Mouse (Mus musculus) embryonic facial prominence, embryonic 14.5 days (tissue): Measurements from ENCODE around the gene Rad9b. TPM values are rescaled to one million over a fixed set of nuclear protein-coding genes. Genes with fewer than 3 reads are reported as not detected.
A peak's percentile ranks its signal among the peaks of the same experiment; 100 is the strongest.

Source experiments
- ATAC-seq: fragments of 200-750 bp; cut with Nextera tagmentation; 2 replicates; pipeline ENCODE4 v1.8.0; 2017; ENCODE audit warnings: low read depth, moderate number of reproducible peaks, moderate TSS enrichment
- DNase-seq: peaks from one replicate; pipeline ENCODE4 v3.0.0-alpha.2; 2015; ENCODE audit warnings: low spot score
- H3K27ac ChIP-seq: fragments of 300-500 bp; sonication (generic); replicated peaks from 2 replicates; pipeline ENCODE4 v1.5.1; 2014; ENCODE audit warnings: low read depth, mild to moderate bottlenecking, low read length, moderate library complexity
- H3K27me3 ChIP-seq: fragments of 300-500 bp; sonication (generic); replicated peaks from 2 replicates; pipeline ENCODE4 v1.6.1; 2014; ENCODE audit warnings: low read length; ENCODE audit not compliant: control insufficient read depth, insufficient read depth
- H3K36me3 ChIP-seq: fragments of 300-500 bp; sonication (generic); 2 replicates; pipeline ENCODE4 v1.6.1; 2014; ENCODE audit warnings: low read length, mixed read lengths; ENCODE audit not compliant: control insufficient read depth, insufficient read depth
- H3K4me1 ChIP-seq: fragments of 300-500 bp; sonication (generic); 2 replicates; pipeline ENCODE4 v1.6.1; 2014; ENCODE audit warnings: antibody characterized with exemption, low read length; ENCODE audit not compliant: control insufficient read depth, insufficient read depth
- H3K4me2 ChIP-seq: fragments of 300-500 bp; sonication (generic); 2 replicates; pipeline ENCODE4 v1.6.1; 2014; ENCODE audit warnings: low read depth, mild to moderate bottlenecking, low read length, moderate library complexity, mixed read lengths
- H3K4me3 ChIP-seq: fragments of 300-500 bp; sonication (generic); 2 replicates; pipeline ENCODE4 v1.5.1; 2014; ENCODE audit warnings: low read depth, mild to moderate bottlenecking, low read length
- H3K9ac ChIP-seq: fragments of 300-500 bp; sonication (generic); 2 replicates; pipeline ENCODE4 v1.6.1; 2014; ENCODE audit warnings: low read depth, mild to moderate bottlenecking, low read length, moderate library complexity, mixed read lengths
- H3K9me3 ChIP-seq: fragments of 300-500 bp; sonication (generic); 2 replicates; pipeline ENCODE4 v1.6.1; 2016; ENCODE audit warnings: low read length; ENCODE audit not compliant: control insufficient read depth
- WGBS: fragments of 180-500 bp; shearing (Covaris S2); extraction: QIAGEN DNeasy Blood & Tissue Kit; methylation state at CpG from one replicate; pipeline ENCODE4 v1.1.7; 2014; 5-methylcytosine and 5-hydroxymethylcytosine counted together
- polyA plus RNA-seq: library from polyadenylated mRNA; unstranded; fragments of >200 nt; fragmentation: Nextera tagmentation; extraction: Ambion mirVana; gene quantifications from 2 replicates; pipeline ENCODE4 v1.2.1, GENCODE M21; 2014

The Rad9b gene
- polyA plus RNA-seq, 1 experiment from 2014 or later = 8.0 TPM

DNA sequence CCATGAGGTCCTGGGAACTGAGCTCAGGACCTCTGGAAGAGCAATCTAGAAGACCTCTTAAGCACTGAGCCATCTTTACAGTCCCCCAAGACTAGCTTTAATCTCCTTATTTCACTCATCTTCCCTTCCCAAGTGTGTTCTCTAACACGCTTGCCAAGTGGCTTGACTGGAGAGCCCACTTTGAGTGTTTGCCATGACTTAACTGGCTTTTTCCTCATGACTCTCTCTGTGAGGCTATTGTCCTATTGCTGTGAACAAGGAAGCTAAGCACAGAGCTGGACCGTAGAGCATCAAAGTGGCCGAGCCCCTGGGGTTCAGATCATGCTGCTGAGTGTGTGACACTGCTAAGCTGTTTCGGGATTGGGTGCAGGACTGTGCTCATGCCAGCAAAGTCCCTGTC is 41.7 kb downstream of the Rad9b start:
- Histone ChIP-seq H3K4me2 (no peak overlapping the region), H3K4me1 (no peaks in the 10 kb centered on the region; the same call in 1 of the 2 replicates), H3K9ac (no peak overlapping the region), H3K36me3 (peaks cover 49% of the 10 kb centered on the region), H3K9me3 (no peaks in the 10 kb centered on the region), H3K4me3 (no peak overlapping the region), H3K27ac (no peak overlapping the region), H3K27me3 (no peaks in the 10 kb centered on the region)
- no peak for ATAC-seq
- WGBS = 93% methylated on average over 4 of the region's 4 CpGs
- DNase-seq = no peak

DNA sequence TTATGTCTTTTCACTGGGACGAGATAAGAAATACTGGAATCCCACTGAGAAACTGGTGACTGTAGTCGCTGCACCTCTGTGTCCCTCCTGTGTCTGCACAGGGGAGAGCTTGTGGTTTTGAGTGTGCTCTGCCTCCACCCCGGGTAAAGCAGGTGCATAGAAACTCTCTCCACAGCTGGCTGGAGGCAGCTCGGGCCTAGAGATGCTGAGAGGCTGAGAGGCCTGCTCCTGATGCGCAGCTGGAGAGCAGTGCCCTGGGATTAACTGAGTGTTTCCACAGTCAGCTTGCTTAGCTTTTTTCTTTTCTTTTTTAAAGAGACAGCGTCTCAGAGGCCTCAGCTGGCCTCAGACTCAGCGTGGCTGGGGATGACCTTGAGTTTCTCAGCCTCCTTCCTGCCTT is 42.3 kb downstream of the Rad9b start:
- no peak overlapping the region for H3K4me3 ChIP-seq
- H3K4me1 ChIP-seq = no peaks in the 10 kb centered on the region; the same call in 1 of the 2 replicates
- H3K9me3 ChIP-seq = no peaks in the 10 kb centered on the region
- H3K9ac ChIP-seq = no peak overlapping the region
- H3K36me3 ChIP-seq = peaks cover 49% of the 10 kb centered on the region
- WGBS = 71% methylated on average over 7 of the region's 7 CpGs
- no peaks in the 10 kb centered on the region for H3K27me3 ChIP-seq
- no peak overlapping the region for H3K4me2 ChIP-seq
- no peak overlapping the region for H3K27ac ChIP-seq
- DNase-seq = peak; percentile 34
- ATAC-seq = no peak

DNA sequence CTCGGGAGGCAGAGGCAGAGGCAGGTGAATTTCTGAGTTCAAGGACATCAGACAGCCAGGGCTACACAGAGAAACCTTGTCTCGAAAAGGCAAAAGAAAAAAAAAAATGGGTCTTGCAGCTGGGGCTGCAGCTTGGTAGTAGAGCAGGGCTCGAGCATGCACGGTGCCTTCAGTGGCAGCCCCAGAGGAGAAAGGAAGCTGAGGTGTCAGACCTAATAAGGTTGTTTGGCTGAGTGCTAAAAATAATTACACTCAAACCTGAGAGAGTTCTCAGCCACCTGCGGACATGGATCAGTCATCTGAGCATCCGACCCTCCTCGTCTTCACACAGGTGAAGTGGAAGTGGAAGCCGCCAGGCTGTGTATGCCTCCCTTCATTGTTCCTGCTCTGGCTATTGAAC is 43.3 kb downstream of the Rad9b start:
- Histone ChIP-seq H3K4me3 (no peak overlapping the region), H3K27ac (no peak overlapping the region), H3K27me3 (no peaks in the 10 kb centered on the region), H3K9ac (no peak overlapping the region), H3K9me3 (no peaks in the 10 kb centered on the region), H3K4me2 (no peak overlapping the region), H3K36me3 (peaks cover 47% of the 10 kb centered on the region), H3K4me1 (no peaks in the 10 kb centered on the region; the same call in 1 of the 2 replicates)
- 0 out of 2 replicates have a peak, but pooled peaks have one; percentile 20 for ATAC-seq
- DNase-seq = peak; percentile 9
- 83% methylated on average over 8 of the region's 8 CpGs for WGBS

DNA sequence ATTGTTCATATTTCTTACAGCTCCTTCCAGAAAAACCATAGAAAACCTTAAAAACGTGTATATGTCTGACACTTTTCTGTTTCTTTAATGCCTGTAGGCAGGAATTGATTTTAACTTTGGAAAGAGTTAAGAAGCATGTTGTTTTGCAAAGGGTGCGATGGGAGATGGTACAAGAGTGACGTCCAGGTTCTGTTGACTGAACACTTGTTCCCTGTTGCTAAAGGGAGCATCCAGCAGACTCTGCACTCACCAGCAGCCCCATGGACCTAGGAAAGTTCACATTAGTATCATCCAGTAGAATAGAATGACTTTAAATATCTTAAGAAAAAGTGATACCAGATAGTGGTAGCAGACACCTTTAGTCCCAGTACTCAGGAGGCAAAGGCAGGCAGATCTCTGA is 47.5 kb downstream of the Rad9b start:
- Histone ChIP-seq H3K27me3 (no peaks in the 10 kb centered on the region), H3K4me1 (peaks cover 31% of the 10 kb centered on the region), H3K36me3 (peaks cover 18% of the 10 kb centered on the region), H3K27ac (no peak overlapping the region), H3K9ac (no peak overlapping the region), H3K9me3 (no peaks in the 10 kb centered on the region), H3K4me2 (no peak overlapping the region), H3K4me3 (no peak overlapping the region)
- DNase-seq (no peak), ATAC-seq (no peak)
- 85% methylated on average over 3 of the region's 3 CpGs for WGBS

DNA sequence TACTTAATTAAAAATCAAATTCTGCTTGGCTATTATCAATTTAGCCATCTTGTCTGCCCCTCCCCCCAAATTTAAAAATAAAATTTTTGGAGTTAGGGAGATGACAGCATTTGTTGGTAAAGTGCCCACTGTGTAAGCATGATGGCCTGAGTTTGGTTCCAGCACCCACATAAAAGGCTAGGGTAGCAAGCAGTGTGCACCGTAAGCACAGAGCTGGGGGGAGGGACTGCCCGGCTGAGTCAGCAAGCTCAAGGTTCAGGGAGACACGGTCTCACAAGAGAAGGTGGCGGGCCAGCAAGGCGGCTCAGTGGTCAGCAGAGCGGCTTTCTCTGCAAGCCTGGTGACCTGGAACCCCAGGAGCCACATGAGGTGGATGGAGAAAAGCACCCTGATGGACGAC is 48.6 kb downstream of the Rad9b start:
- no peak for DNase-seq
- WGBS = 93% methylated on average over 7 of the region's 7 CpGs
- Histone ChIP-seq H3K36me3 (peaks cover 14% of the 10 kb centered on the region), H3K27ac (no peak overlapping the region), H3K27me3 (no peaks in the 10 kb centered on the region), H3K4me2 (no peak overlapping the region), H3K9me3 (no peaks in the 10 kb centered on the region), H3K4me3 (no peak overlapping the region), H3K9ac (no peak overlapping the region), H3K4me1 (peaks cover 31% of the 10 kb centered on the region)
- ATAC-seq = no peak

DNA sequence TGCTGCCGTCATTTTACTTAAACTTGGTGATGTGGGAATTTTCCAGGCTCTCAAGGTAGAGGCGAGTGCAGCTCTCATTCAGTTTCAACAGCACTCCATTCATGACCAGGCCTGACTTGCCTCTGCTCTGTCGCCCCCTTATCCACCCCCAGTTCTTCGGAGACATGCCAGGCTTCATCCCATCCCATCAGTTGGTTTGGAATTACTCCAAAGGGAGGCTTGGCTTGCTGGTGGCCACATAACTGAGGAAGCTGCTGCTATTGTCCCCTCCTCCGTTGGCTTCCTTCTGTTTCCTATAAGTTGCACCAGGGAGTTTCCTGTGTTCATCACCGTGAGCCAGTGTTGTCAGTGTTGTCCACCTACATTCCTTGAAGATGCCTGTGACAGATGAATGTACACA is 49.5 kb downstream of the Rad9b start:
- H3K4me1 ChIP-seq = peaks cover 37% of the 10 kb centered on the region
- H3K27me3 ChIP-seq = no peaks in the 10 kb centered on the region
- ATAC-seq (no peak), DNase-seq (no peak)
- H3K27ac ChIP-seq = peak overlapping the region; percentile 66
- no peak overlapping the region for H3K9ac ChIP-seq
- H3K4me3 ChIP-seq = no peak overlapping the region
- WGBS = 60% methylated on average over 6 of the region's 6 CpGs
- no peak overlapping the region for H3K4me2 ChIP-seq
- H3K9me3 ChIP-seq = no peaks in the 10 kb centered on the region
- peaks cover 12% of the 10 kb centered on the region for H3K36me3 ChIP-seq

DNA sequence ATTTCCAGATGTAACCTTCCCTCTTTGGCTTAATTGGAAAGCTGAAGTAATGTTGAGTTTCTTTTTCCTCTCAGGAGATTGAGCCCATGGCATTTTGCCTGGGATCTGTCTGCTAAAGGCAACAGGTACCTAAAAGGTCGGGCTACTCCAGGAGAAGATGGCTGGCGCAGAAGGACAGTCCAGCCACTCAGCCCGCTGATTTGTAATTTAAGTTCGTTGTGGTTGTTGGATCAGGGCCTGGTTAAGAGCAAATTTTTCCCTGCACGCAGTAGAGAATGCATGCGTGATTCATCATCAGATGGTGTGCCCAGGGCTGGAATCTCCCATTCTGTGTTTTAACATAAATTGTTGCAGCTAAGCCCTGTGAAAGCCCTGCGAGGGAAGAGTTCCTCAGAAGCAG is 50.1 kb downstream of the Rad9b start:
- peak; percentile 58 for DNase-seq
- WGBS = 51% methylated on average over 7 of the region's 7 CpGs
- Histone ChIP-seq H3K9ac (no peak overlapping the region), H3K27me3 (no peaks in the 10 kb centered on the region), H3K4me1 (peaks cover 37% of the 10 kb centered on the region), H3K4me3 (no peak overlapping the region), H3K27ac (peak overlapping the region; percentile 66), H3K9me3 (no peaks in the 10 kb centered on the region), H3K36me3 (peaks cover 9% of the 10 kb centered on the region; the same call in 1 of the 2 replicates), H3K4me2 (no peak overlapping the region)
- ATAC-seq = no peak

DNA sequence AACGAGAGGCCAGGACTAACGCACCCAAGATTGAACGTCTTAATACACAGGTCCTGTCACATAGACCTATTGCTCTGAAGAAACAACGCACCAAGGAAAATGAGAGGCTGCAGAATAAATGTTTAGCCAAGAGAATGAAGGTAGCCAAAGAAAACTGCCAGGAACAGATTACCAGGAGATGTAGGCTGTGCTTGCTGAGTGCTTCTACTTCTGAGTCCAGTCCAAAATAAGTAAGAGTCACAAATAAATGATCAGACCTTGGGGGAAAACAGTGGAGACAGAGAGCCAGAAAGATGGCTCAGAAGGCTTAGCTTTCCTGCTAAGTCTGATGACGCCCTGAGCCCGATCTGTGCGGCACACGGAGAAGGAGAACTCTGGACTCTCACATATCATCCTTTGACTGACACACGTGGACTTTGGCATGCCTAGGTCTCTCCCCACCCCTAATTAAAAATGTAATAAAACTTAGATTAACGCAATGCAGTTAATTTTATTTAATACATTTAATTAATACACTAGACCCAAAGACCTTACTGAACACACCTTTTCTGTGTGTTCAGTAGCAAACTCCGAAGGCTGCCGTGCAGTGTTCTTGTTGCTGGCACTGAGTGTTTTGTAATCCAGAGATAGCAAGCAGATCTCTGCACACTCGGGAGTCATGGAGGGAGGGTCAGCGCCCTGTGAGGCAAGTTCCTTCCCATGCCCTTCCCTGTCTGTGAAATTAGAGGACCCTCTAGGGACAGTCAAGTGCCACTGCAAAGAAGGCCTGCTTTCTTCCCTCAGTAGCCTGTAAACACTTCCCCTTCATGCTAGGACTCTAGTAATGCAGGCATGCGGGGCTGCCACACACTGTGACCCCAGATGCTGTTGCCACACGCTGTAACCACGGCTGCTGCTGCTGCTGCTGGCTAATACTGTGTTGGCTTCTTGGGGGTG is 51.0 kb downstream of the Rad9b start:
- peak; percentile 55; the same call in 1 of the 2 replicates for ATAC-seq
- no peak overlapping the region for H3K4me3 ChIP-seq
- H3K27me3 ChIP-seq = no peaks in the 10 kb centered on the region
- 0 out of 2 replicates have a peak overlapping the region, but pooled peaks have one; percentile 11 for H3K9ac ChIP-seq
- peak overlapping the region; percentile 66 for H3K27ac ChIP-seq
- H3K4me1 ChIP-seq = peaks cover 37% of the 10 kb centered on the region
- H3K4me2 ChIP-seq = no peak overlapping the region
- no peak for DNase-seq
- no peaks in the 10 kb centered on the region for H3K9me3 ChIP-seq
- 51% methylated on average over 17 of the region's 17 CpGs for WGBS
- H3K36me3 ChIP-seq = 0 out of 2 replicates have a peak, but pooled peaks cover 1% of the 10 kb centered on the region
